Mouse (Mus musculus) kidney, embryonic 15.5 days (tissue): Measurements from ENCODE around the gene Tmem143. TPM values are rescaled to one million over a fixed set of nuclear protein-coding genes. Genes with fewer than 3 reads are reported as not detected.
"Not testable (repeated sequence)": the region's sequence is repeated elsewhere in the genome, so short reads cannot be mapped to it uniquely, and the experiment has no call there.

Experiments
- ATAC-seq: fragments of 200-750 bp; cut with Nextera tagmentation; replicated peaks from 2 replicates; pipeline ENCODE4 v1.8.0; 2017; ENCODE audit warnings: moderate TSS enrichment; ENCODE audit not compliant: low FRiP score
- H3K27ac ChIP-seq: fragments of 300-500 bp; sonication (generic); 2 replicates; pipeline ENCODE4 v1.5.1; 2015; ENCODE audit warnings: mild to moderate bottlenecking, inconsistent platforms
- H3K27me3 ChIP-seq: fragments of 300-500 bp; sonication (generic); 2 replicates; pipeline ENCODE4 v1.6.1; 2015; ENCODE audit warnings: inconsistent platforms
- H3K36me3 ChIP-seq: fragments of 300-500 bp; sonication (generic); 2 replicates; pipeline ENCODE4 v1.6.1; 2015; ENCODE audit warnings: inconsistent platforms
- H3K4me1 ChIP-seq: fragments of 300-500 bp; sonication (generic); 2 replicates; pipeline ENCODE4 v1.6.1; 2015; ENCODE audit warnings: inconsistent platforms
- H3K4me2 ChIP-seq: fragments of 300-500 bp; sonication (generic); 2 replicates; pipeline ENCODE4 v1.6.1; 2015; ENCODE audit warnings: moderate library complexity, mild to moderate bottlenecking, inconsistent platforms
- H3K4me3 ChIP-seq: fragments of 300-500 bp; sonication (generic); replicated peaks from 2 replicates; pipeline ENCODE4 v1.5.1; 2015; ENCODE audit warnings: mild to moderate bottlenecking, inconsistent platforms
- H3K9ac ChIP-seq: fragments of 300-500 bp; sonication (generic); 2 replicates; pipeline ENCODE4 v1.6.1; 2015; ENCODE audit warnings: mild to moderate bottlenecking, inconsistent platforms
- H3K9me3 ChIP-seq: fragments of 300-500 bp; sonication (generic); replicated peaks from 2 replicates; pipeline ENCODE4 v1.6.1; 2016; ENCODE audit warnings: inconsistent platforms
- WGBS: fragments of 180-500 bp; shearing (Covaris S2); methylation state at CpG from one replicate; pipeline ENCODE4 v1.1.7; 2015; ENCODE audit warnings: mixed read lengths; 5-methylcytosine and 5-hydroxymethylcytosine counted together
- polyA plus RNA-seq: library from polyadenylated mRNA; unstranded; fragments of >200 nt; fragmentation: Nextera tagmentation; extraction: Ambion mirVana; gene quantifications from 2 replicates; pipeline ENCODE4 v1.2.1, GENCODE M21; 2015

The Tmem143 gene
- polyA plus RNA-seq, 1 experiment from 2014 or later: 6.2 TPM

DNA sequence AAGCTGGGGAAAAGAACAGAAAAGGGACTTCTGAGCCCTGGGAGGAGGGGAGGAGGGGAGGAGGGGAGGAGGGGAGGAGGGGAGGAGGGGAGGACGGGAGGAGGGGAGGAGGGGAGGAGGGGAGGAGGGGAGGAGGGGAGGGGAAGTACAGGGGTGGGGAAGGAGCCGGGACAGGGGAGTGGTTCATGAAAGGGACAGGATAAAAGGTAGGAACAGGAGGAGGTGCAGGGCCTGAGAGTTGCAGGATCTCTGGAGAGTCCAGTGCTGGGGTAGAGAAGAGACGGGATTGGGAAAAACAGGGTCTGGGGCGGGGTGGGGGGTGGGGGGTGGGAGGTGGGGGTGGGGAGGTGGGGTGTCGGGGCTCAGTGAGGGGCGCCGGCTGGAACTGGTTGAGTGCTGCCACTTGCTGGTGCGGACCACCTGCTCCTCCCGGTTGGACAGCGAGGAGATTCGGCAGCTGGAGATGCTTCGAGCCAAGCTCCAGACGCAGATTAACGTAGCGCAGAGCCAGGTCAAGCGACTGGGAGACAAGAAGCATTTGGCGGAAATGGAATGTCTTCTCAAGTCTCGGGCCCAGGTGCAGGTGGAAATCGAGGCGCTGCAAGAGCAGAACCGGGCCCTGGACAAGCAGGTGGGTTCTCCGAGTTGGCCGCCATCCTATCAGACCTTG lies 32.0 kb downstream of the Tmem143 start:
- ATAC-seq: no peak

DNA sequence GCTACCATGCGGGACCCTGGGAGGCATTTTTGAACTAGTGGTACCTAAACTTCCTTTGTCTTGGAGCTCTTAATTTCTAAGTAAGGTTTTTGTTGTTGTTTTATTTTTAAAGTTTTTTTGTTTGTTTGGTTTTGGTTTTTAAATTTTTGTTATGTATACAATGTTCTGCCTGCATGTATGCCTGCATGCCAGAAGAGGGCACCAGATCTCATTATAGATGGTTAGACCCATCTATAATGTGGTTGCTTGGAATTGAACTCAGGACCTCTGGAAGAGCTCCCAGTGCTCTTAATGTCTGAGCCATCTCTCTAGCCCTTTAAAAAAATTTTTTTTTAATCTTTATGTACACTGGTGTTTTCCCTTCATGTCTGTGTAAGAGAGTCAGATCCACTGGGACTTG lies 32.9 kb downstream of the Tmem143 start:
- peaks cover 11% of the 10 kb centered on the region for H3K4me1 ChIP-seq
- 92% methylated on average over 1 of the region's 1 CpGs for WGBS
- peaks cover 5% of the 10 kb centered on the region; the same call in 1 of the 2 replicates for H3K9me3 ChIP-seq
- H3K9ac ChIP-seq: no peak overlapping the region
- no peaks in the 10 kb centered on the region for H3K27me3 ChIP-seq
- no peak overlapping the region for H3K4me3 ChIP-seq
- ATAC-seq: no peak
- H3K4me2 ChIP-seq: no peak overlapping the region
- H3K27ac ChIP-seq: no peak overlapping the region
- peaks cover 9% of the 10 kb centered on the region; the same call in 1 of the 2 replicates for H3K36me3 ChIP-seq

More for the DNA sequence above, 32.0 kb downstream of the Tmem143 start:
- H3K9me3 ChIP-seq: peaks cover 5% of the 10 kb centered on the region; the same call in 1 of the 2 replicates
- H3K9ac ChIP-seq: no peak overlapping the region
- no peak overlapping the region for H3K27ac ChIP-seq
- H3K4me2 ChIP-seq: peak overlapping the region; percentile 38
- H3K4me1 ChIP-seq: peaks cover 20% of the 10 kb centered on the region
- 0 out of 2 replicates have a peak overlapping the region, but pooled peaks have one; percentile 9 for H3K4me3 ChIP-seq
- WGBS: 11% methylated on average over 22 of the region's 23 CpGs
- H3K27me3 ChIP-seq: no peaks in the 10 kb centered on the region
- H3K36me3 ChIP-seq: peaks cover 9% of the 10 kb centered on the region; the same call in 1 of the 2 replicates

DNA sequence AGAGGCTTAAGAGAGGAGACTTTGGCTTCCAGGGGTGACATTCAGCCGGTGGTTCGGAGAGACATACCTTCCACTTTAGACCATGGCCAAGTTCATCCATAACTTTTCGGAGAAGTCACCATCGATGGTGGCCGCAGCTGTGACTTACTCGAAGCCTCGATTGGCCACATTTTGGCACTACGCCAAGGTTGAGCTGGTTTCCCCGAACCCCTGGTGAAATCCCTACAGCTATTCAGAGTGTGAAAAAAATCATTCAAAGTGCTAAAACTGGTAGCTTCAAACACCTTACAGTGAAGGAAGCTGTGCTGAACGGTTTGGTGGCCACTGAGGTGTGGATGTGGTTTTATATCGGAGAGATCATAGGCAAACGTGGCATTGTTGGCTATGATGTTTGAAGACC lies 37.0 kb downstream of the Tmem143 start:
- H3K36me3 ChIP-seq, H3K9ac ChIP-seq, ATAC-seq, H3K9me3 ChIP-seq, H3K27me3 ChIP-seq, H3K4me2 ChIP-seq, H3K27ac ChIP-seq, H3K4me1 ChIP-seq, H3K4me3 ChIP-seq: not testable (repeated sequence)
- WGBS: 87% methylated on average over 12 of the region's 12 CpGs

DNA sequence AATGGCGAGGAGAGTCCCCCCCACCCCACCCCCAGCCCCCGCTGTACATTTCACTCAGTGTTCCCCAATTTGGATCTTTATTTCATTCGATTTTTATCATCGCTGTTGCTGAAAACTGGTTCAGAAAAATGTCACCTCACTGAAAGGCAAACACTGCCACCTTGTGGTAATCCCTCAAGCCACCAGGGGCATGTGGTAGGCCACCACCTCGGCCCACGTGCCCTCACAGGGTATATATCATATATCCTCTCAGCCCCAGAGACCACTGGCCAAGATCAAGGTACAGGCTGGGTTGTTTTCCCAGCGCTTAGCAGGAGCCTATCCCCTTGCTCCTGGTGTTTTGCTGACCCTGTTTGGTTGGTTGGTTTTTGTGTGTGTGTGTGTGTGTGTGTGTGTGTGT lies 38.4 kb downstream of the Tmem143 start:
- Histone ChIP-seq H3K27ac (no peak overlapping the region), H3K27me3 (no peaks in the 10 kb centered on the region), H3K9ac (no peak overlapping the region), H3K9me3 (peaks cover 5% of the 10 kb centered on the region; the same call in 1 of the 2 replicates), H3K4me1 (no peaks in the 10 kb centered on the region), H3K36me3 (peaks cover 9% of the 10 kb centered on the region; the same call in 1 of the 2 replicates), H3K4me3 (no peak overlapping the region), H3K4me2 (no peak overlapping the region)
- ATAC-seq: peak; percentile 82
- WGBS: 22% methylated on average over 7 of the region's 7 CpGs

DNA sequence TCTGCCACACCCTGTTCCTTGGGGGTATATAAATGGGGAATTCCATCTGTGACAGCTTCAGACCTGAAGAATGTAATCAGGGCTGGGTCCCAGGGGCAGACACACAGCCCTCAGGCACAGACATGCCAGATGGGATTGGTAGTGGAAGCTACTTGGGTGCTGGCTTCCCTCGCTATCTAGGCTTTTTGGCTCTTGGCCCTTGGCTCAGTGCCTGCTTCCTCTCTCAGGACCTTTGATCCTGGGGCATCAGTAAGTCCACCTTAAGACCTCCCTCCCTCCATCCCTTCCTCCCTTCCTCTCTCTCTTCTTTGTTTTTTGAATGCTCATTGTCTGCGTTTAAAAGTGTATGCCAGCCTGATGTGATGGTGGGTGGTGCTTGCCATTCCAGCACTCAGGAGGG lies 43.1 kb downstream of the Tmem143 start:
- no peak overlapping the region for H3K9ac ChIP-seq
- H3K4me3 ChIP-seq: no peak overlapping the region
- no peaks in the 10 kb centered on the region for H3K4me1 ChIP-seq
- 51% methylated on average over 2 of the region's 2 CpGs for WGBS
- H3K36me3 ChIP-seq: no peaks in the 10 kb centered on the region
- no peak for ATAC-seq
- no peaks in the 10 kb centered on the region for H3K9me3 ChIP-seq
- no peaks in the 10 kb centered on the region for H3K27me3 ChIP-seq
- no peak overlapping the region for H3K4me2 ChIP-seq
- no peak overlapping the region for H3K27ac ChIP-seq

DNA sequence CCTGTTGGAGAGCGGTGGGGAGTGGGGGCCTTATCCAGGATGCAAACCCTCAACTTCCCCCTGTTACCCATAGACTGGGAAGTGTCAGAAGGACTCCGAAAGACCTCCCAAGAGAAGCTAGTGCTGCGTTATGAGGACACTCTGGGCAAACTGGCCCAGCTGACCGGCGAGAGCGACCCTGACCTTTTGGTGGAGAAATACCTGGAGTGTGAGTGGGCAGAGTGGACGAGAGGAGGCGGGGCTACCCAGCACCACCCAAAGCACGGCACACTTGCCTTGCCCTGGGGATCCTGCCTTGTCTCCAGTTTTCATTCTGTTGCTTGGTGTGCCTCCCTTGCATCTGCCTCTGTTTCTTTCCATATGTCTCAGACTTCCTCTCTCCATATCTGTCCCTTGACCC lies 45.2 kb downstream of the Tmem143 start:
- Histone ChIP-seq H3K4me3 (no peak overlapping the region), H3K27ac (no peak overlapping the region), H3K4me2 (no peak overlapping the region), H3K9me3 (no peaks in the 10 kb centered on the region), H3K4me1 (no peaks in the 10 kb centered on the region), H3K9ac (no peak overlapping the region), H3K36me3 (no peaks in the 10 kb centered on the region), H3K27me3 (no peaks in the 10 kb centered on the region)
- no peak for ATAC-seq
- 85% methylated on average over 9 of the region's 9 CpGs for WGBS

DNA sequence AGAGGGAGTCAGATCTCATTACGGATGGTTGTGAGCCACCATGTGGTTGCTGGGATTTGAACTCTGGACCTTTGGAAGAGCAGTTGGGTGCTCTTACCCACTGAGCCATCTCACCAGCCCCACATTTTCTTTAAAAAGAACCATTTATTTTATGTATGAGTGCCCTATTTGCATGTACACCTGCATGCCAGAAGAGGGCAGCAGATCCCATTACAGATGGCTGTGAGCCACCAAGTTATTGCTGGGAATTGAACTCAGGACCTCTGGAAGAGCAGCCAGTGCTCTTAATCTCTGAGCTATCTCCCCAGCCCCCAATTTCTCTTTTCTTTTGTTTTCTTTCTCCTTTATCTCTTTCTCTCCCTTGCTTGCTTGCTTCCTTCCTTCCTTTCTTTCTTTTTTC lies 46.5 kb downstream of the Tmem143 start:
- not testable (repeated sequence) for H3K27me3 ChIP-seq, H3K4me3 ChIP-seq, H3K36me3 ChIP-seq, H3K4me1 ChIP-seq, H3K4me2 ChIP-seq, H3K9ac ChIP-seq, ATAC-seq, H3K27ac ChIP-seq, H3K9me3 ChIP-seq
- 73% methylated on average over 1 of the region's 1 CpGs for WGBS

DNA sequence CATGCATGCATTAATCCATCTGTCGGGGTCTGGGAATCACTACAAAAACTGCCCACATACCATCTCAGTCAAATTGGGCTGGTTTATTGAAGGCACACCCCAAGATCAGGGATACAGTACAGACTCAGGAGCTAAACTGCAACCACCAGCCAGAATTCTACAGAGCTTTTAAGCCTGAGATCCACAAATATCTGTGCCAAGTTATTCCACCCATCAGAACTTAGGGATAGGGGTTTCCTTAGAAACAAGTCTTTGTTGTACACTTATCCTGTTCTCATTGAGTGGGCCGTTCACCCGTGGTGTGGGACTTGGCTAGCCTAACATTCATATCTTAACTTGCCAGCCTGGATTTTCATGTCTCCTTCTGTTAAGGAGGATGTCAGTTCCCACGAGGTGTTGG lies 52.3 kb downstream of the Tmem143 start:
- Histone ChIP-seq H3K4me3 (no peak overlapping the region), H3K9ac (no peak overlapping the region), H3K36me3 (no peaks in the 10 kb centered on the region), H3K4me1 (no peaks in the 10 kb centered on the region), H3K9me3 (no peaks in the 10 kb centered on the region), H3K4me2 (no peak overlapping the region), H3K27ac (no peak overlapping the region), H3K27me3 (no peaks in the 10 kb centered on the region)
- no peak for ATAC-seq
- 82% methylated on average over 4 of the region's 4 CpGs for WGBS

DNA sequence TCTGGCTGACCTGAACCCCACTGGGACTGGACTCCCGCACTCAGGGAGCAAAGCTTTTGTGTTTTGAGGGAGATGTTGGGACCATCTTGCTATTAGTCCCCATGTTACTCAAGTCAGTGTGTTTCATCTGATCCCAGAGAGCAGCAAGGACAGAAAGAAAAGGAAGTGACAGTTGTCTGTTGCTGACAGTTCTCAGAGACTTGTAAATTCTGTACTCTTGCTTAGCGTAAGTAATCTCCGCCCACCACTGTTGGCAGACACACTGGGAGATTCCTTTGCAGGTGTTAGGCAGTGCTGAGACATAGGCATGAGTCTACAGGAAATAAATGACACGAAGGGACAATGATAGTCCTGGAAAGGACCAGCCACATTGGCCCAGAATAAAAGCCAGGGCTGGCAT lies 59.9 kb downstream of the Tmem143 start:
- Histone ChIP-seq H3K4me1 (no peaks in the 10 kb centered on the region), H3K4me3 (no peak overlapping the region), H3K9me3 (no peaks in the 10 kb centered on the region), H3K9ac (no peak overlapping the region), H3K36me3 (no peaks in the 10 kb centered on the region), H3K27me3 (no peaks in the 10 kb centered on the region), H3K27ac (no peak overlapping the region), H3K4me2 (no peak overlapping the region)
- no peak for ATAC-seq
- WGBS: 57% methylated on average over 4 of the region's 4 CpGs

Other genes with a start within 250 kb of the Tmem143 start
- gene Fut2, start 230.5 kb upstream of the Tmem143 start, polyA plus RNA-seq: 0.42 and 3.7 TPM in 2 replicates
- gene Ntn5, start 212.9 kb upstream of the Tmem143 start, polyA plus RNA-seq: 0.21 and 0.24 TPM in 2 replicates
- gene Sec1, start 202.5 kb upstream of the Tmem143 start, polyA plus RNA-seq: 0.19 and 0.29 TPM in 2 replicates
- gene Car11, start 197.1 kb upstream of the Tmem143 start, polyA plus RNA-seq: 8.6 and 8.8 TPM in 2 replicates
- 3.7 and 4.7 TPM in 2 replicates for gene Dbp, start 191.9 kb upstream of the Tmem143 start, polyA plus RNA-seq
- gene Rpl18, start 181.5 kb upstream of the Tmem143 start, polyA plus RNA-seq: 1,132 and 1,166 TPM in 2 replicates
- 28.1 and 33.7 TPM in 2 replicates for gene Sphk2, start 178.9 kb upstream of the Tmem143 start, polyA plus RNA-seq
- 1.4 and 2.5 TPM in 2 replicates for gene Fam83e, start 175.7 kb upstream of the Tmem143 start, polyA plus RNA-seq
- not detected in 2 replicates for gene Spaca4, start 171.1 kb upstream of the Tmem143 start, polyA plus RNA-seq
- 2.5 and 3.1 TPM in 2 replicates for gene Lmtk3, start 113.2 kb upstream of the Tmem143 start, polyA plus RNA-seq
- gene Sult2b1, start 112.3 kb upstream of the Tmem143 start, polyA plus RNA-seq: 2.8 and 3.2 TPM in 2 replicates
- gene Cyth2, start 82.4 kb upstream of the Tmem143 start, polyA plus RNA-seq: 130 and 132 TPM in 2 replicates
- 1.4 and 1.6 TPM in 2 replicates for gene Kcnj14, start 72.2 kb upstream of the Tmem143 start, polyA plus RNA-seq
- gene Grwd1, start 66.0 kb upstream of the Tmem143 start, polyA plus RNA-seq: 82.5 and 86.3 TPM in 2 replicates
- gene Kdelr1, start 24.2 kb upstream of the Tmem143 start, polyA plus RNA-seq: 83.8 and 89.1 TPM in 2 replicates
- gene Grin2d, start 18.6 kb upstream of the Tmem143 start, polyA plus RNA-seq: 0.42 and 0.47 TPM in 2 replicates
- gene Syngr4, start 227 bp upstream of the Tmem143 start, polyA plus RNA-seq: 0.93 and 1.1 TPM in 2 replicates
- gene Emp3, start 24.5 kb downstream of the Tmem143 start, polyA plus RNA-seq: 164 and 194 TPM in 2 replicates
- 10.8 and 12.2 TPM in 2 replicates for gene Ccdc114, start 27.1 kb downstream of the Tmem143 start, polyA plus RNA-seq
- 0.93 and 1.1 TPM in 2 replicates for gene Abcc6, start 133.4 kb downstream of the Tmem143 start, polyA plus RNA-seq
- gene Nomo1, start 136.8 kb downstream of the Tmem143 start, polyA plus RNA-seq: 39.9 and 40.4 TPM in 2 replicates
- 0.21 and 0.37 TPM in 2 replicates for gene Kcnj11, start 203.8 kb downstream of the Tmem143 start, polyA plus RNA-seq